Mouse (Mus musculus): ENCODE measurements at regions not wholly inside any gene's neighbourhood (a gene's known extent, or its start where the extent isn't known, plus 50 kb on each side); places are given as distances from the start of the nearest gene placed in this dataset.

- H3K4me2 ChIP-seq (ENCODE audit: low read depth) = peak overlapping the region; percentile 68
- no peaks in the 10 kb centered on the region for H3K79me2 ChIP-seq (ENCODE audit: control insufficient read depth, insufficient read depth)
- H3K36me3 ChIP-seq (ENCODE audit: control insufficient read depth, insufficient read depth) = no peaks in the 10 kb centered on the region
- TF ChIP-seq MYOD1 (IDR thresholded peaks at IDR 0.05; ENCODE audit: control insufficient read depth in 1 of 3, insufficient read length in 2 of 3, low read depth in 2 of 3) (peak in 2 of 3 experiments; percentile 17 to 75), MAX (IDR thresholded peaks at IDR 0.05; ENCODE audit: low read depth) (no peak), CEBPB (IDR thresholded peaks at IDR 0.05; ENCODE audit: insufficient read depth, poor library complexity, severe bottlenecking) (peak; percentile 49; the same call in 1 of the 2 replicates), TCF3 (IDR thresholded peaks at IDR 0.05; ENCODE audit: insufficient read length, low read depth) (peak; percentile 56), POLR2A (IDR thresholded peaks at IDR 0.05; ENCODE audit: insufficient read length, low read depth) (no peak), MYOG (IDR thresholded peaks at IDR 0.05; ENCODE audit: control insufficient read depth in 1 of 3, insufficient read depth in 1 of 3, insufficient read length in 2 of 3, low read depth in 2 of 3) (peak in 1 of 3 experiments; percentile 60), E2F4 (IDR thresholded peaks at IDR 0.05; ENCODE audit: insufficient read depth) (no peak), TCF12 (IDR thresholded peaks at IDR 0.05; ENCODE audit: insufficient read depth, poor library complexity, severe bottlenecking) (peak; percentile 49)
- H3K4me3 ChIP-seq = no peak overlapping the region
- no peak overlapping the region for H3ac ChIP-seq (ENCODE audit: control insufficient read depth, insufficient read length)
- no peaks in the 10 kb centered on the region for H3K27me3 ChIP-seq (ENCODE audit: control insufficient read depth, insufficient read depth, insufficient read length)
These were observed 490.0 kb downstream of the Psat1 start for GRCm38 (mm10) chr19:15456943-15457735.

- H3ac ChIP-seq (ENCODE audit: control insufficient read depth, insufficient read length) = no peak overlapping the region
- TF ChIP-seq MAX (IDR thresholded peaks at IDR 0.05; ENCODE audit: low read depth) (no peak), TCF12 (IDR thresholded peaks at IDR 0.05; ENCODE audit: insufficient read depth, poor library complexity, severe bottlenecking) (no peak), POLR2AphosphoS2 (IDR thresholded peaks at IDR 0.05; ENCODE audit: insufficient read length, low read depth) (no peak), MYOG (IDR thresholded peaks at IDR 0.05; ENCODE audit: control insufficient read depth in 1 of 3, insufficient read depth in 1 of 3, insufficient read length in 2 of 3, low read depth in 2 of 3) (no peak), MYOD1 (IDR thresholded peaks at IDR 0.05; ENCODE audit: control insufficient read depth in 1 of 3, insufficient read length in 2 of 3, low read depth in 2 of 3) (no peak), E2F4 (IDR thresholded peaks at IDR 0.05; ENCODE audit: insufficient read depth) (no peak)
These were observed 498.1 kb downstream of the Psat1 start for GRCm38 (mm10) chr19:15448989-15449388.

DNA sequence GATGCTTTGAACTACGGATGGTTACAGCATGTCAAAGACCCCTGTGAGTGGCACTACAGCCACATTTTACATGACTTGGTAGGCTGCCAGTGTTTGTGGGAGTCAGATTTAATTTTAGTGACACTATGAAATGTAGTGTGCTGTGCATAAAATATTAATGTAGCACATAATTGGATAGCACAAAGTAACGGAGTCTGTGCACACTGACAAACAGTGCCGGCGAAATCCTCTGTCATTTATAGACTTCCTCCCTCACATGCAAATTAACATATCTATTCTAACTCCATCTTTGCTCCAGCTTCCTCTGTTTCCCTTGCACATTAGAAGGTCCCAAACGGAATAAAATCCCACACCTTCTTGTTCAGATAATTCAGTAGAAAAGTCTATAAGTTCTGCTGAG, 515.3 kb downstream of the Psat1 start:
- H3K4me2 ChIP-seq (ENCODE audit: low read depth) = no peak overlapping the region
- H3K4me3 ChIP-seq = no peak overlapping the region
- no peak for TF ChIP-seq TCF3 (IDR thresholded peaks at IDR 0.05; ENCODE audit: insufficient read length, low read depth)
- no peak for TF ChIP-seq REST (IDR thresholded peaks at IDR 0.05; ENCODE audit: insufficient read depth, insufficient read length)
- TF ChIP-seq SRF (IDR thresholded peaks at IDR 0.05; ENCODE audit: control insufficient read depth, insufficient read length, low read depth) = no peak
- no peak for TF ChIP-seq MYOG (IDR thresholded peaks at IDR 0.05; ENCODE audit: control insufficient read depth in 1 of 3, insufficient read depth in 1 of 3, insufficient read length in 2 of 3, low read depth in 2 of 3)
- TF ChIP-seq POLR2A (IDR thresholded peaks at IDR 0.05; ENCODE audit: insufficient read length, low read depth) = no peak
- TF ChIP-seq POLR2AphosphoS2 (IDR thresholded peaks at IDR 0.05; ENCODE audit: insufficient read length, low read depth) = no peak
- TF ChIP-seq E2F4 (IDR thresholded peaks at IDR 0.05; ENCODE audit: insufficient read depth) = no peak
- no peak for TF ChIP-seq TCF12 (IDR thresholded peaks at IDR 0.05; ENCODE audit: insufficient read depth, poor library complexity, severe bottlenecking)
- no peaks in the 10 kb centered on the region for H3K36me3 ChIP-seq (ENCODE audit: control insufficient read depth, insufficient read depth)
- H3K79me2 ChIP-seq (ENCODE audit: control insufficient read depth, insufficient read depth) = no peaks in the 10 kb centered on the region
- H3ac ChIP-seq (ENCODE audit: control insufficient read depth, insufficient read length) = no peak overlapping the region
- no peaks in the 10 kb centered on the region for H3K27me3 ChIP-seq (ENCODE audit: control insufficient read depth, insufficient read depth, insufficient read length)

More at GRCm38 (mm10) chr19:15448989-15449388, 498.1 kb downstream of the Psat1 start:
- no peaks in the 10 kb centered on the region for H3K27me3 ChIP-seq (ENCODE audit: control insufficient read depth, insufficient read depth, insufficient read length)
- H3K36me3 ChIP-seq (ENCODE audit: control insufficient read depth, insufficient read depth) = no peaks in the 10 kb centered on the region
- no peaks in the 10 kb centered on the region for H3K79me2 ChIP-seq (ENCODE audit: control insufficient read depth, insufficient read depth)
- H3K4me2 ChIP-seq (ENCODE audit: low read depth) = no peak overlapping the region
- no peak overlapping the region for H3K4me3 ChIP-seq

DNA sequence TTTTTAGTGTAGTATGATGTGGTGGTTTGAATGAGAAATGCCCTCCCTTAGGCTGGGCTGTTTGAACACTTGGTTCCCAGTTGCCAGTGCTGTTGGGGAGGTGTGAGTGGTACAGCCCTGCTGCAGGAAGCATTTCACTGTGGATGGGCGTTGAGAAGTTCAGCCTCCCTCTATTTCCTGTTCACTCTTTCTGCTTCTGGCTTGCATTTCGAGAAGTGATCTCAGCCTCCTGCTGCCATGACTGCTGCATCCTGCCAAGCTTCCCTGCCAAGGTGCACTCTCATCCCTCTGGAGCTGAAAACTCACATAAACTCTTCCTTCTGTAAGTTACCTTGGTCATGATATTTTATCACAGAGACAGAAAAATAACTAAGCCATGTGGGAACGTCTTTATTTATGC, 525.8 kb downstream of the Psat1 start:
- Histone ChIP-seq H3K4me2 (ENCODE audit: low read depth) (no peak overlapping the region), H3K27me3 (ENCODE audit: control insufficient read depth, insufficient read depth, insufficient read length) (no peaks in the 10 kb centered on the region), H3K4me3 (no peak overlapping the region), H3ac (ENCODE audit: control insufficient read depth, insufficient read length) (no peak overlapping the region), H3K36me3 (ENCODE audit: control insufficient read depth, insufficient read depth) (no peaks in the 10 kb centered on the region), H3K79me2 (ENCODE audit: control insufficient read depth, insufficient read depth) (no peaks in the 10 kb centered on the region)
- TF ChIP-seq TCF12 (IDR thresholded peaks at IDR 0.05; ENCODE audit: insufficient read depth, poor library complexity, severe bottlenecking) = no peak
- TF ChIP-seq MYOG (IDR thresholded peaks at IDR 0.05; ENCODE audit: control insufficient read depth in 1 of 3, insufficient read depth in 1 of 3, insufficient read length in 2 of 3, low read depth in 2 of 3) = no peak
- no peak for TF ChIP-seq POLR2A (IDR thresholded peaks at IDR 0.05; ENCODE audit: insufficient read length, low read depth)
- TF ChIP-seq REST (IDR thresholded peaks at IDR 0.05; ENCODE audit: insufficient read depth, insufficient read length) = no peak
- no peak for TF ChIP-seq POLR2AphosphoS2 (IDR thresholded peaks at IDR 0.05; ENCODE audit: insufficient read length, low read depth)
- no peak for TF ChIP-seq SRF (IDR thresholded peaks at IDR 0.05; ENCODE audit: control insufficient read depth, insufficient read length, low read depth)
- TF ChIP-seq E2F4 (IDR thresholded peaks at IDR 0.05; ENCODE audit: insufficient read depth) = no peak
- no peak for TF ChIP-seq MYOD1 (IDR thresholded peaks at IDR 0.05; ENCODE audit: control insufficient read depth in 1 of 3, insufficient read length in 2 of 3, low read depth in 2 of 3)
- TF ChIP-seq CEBPB (IDR thresholded peaks at IDR 0.05; ENCODE audit: insufficient read depth, poor library complexity, severe bottlenecking) = no peak
- no peak for TF ChIP-seq MAX (IDR thresholded peaks at IDR 0.05; ENCODE audit: low read depth)
- TF ChIP-seq TCF3 (IDR thresholded peaks at IDR 0.05; ENCODE audit: insufficient read length, low read depth) = no peak
- TF ChIP-seq USF1 (IDR thresholded peaks at IDR 0.05; ENCODE audit: low read depth) = no peak

- Histone ChIP-seq H3ac (ENCODE audit: control insufficient read depth, insufficient read length) (no peak overlapping the region), H3K4me2 (ENCODE audit: low read depth) (no peak overlapping the region), H3K79me2 (ENCODE audit: control insufficient read depth, insufficient read depth) (no peaks in the 10 kb centered on the region), H3K36me3 (ENCODE audit: control insufficient read depth, insufficient read depth) (no peaks in the 10 kb centered on the region), H3K27me3 (ENCODE audit: control insufficient read depth, insufficient read depth, insufficient read length) (no peaks in the 10 kb centered on the region), H3K4me3 (no peak overlapping the region)
- no peak for TF ChIP-seq MYOD1 (IDR thresholded peaks at IDR 0.05; ENCODE audit: control insufficient read depth in 1 of 3, insufficient read length in 2 of 3, low read depth in 2 of 3)
- TF ChIP-seq TCF12 (IDR thresholded peaks at IDR 0.05; ENCODE audit: insufficient read depth, poor library complexity, severe bottlenecking) = no peak
- TF ChIP-seq POLR2A (IDR thresholded peaks at IDR 0.05; ENCODE audit: insufficient read length, low read depth) = no peak
- TF ChIP-seq TCF3 (IDR thresholded peaks at IDR 0.05; ENCODE audit: insufficient read length, low read depth) = no peak
- no peak for TF ChIP-seq POLR2AphosphoS2 (IDR thresholded peaks at IDR 0.05; ENCODE audit: insufficient read length, low read depth)
- no peak for TF ChIP-seq MAX (IDR thresholded peaks at IDR 0.05; ENCODE audit: low read depth)
- TF ChIP-seq REST (IDR thresholded peaks at IDR 0.05; ENCODE audit: insufficient read depth, insufficient read length) = no peak
- no peak for TF ChIP-seq E2F4 (IDR thresholded peaks at IDR 0.05; ENCODE audit: insufficient read depth)
- no peak for TF ChIP-seq SRF (IDR thresholded peaks at IDR 0.05; ENCODE audit: control insufficient read depth, insufficient read length, low read depth)
- no peak for TF ChIP-seq CEBPB (IDR thresholded peaks at IDR 0.05; ENCODE audit: insufficient read depth, poor library complexity, severe bottlenecking)
- TF ChIP-seq USF1 (IDR thresholded peaks at IDR 0.05; ENCODE audit: low read depth) = no peak
- TF ChIP-seq MYOG (IDR thresholded peaks at IDR 0.05; ENCODE audit: control insufficient read depth in 1 of 3, insufficient read depth in 1 of 3, insufficient read length in 2 of 3, low read depth in 2 of 3) = no peak
These were observed 548.5 kb downstream of the Psat1 start for GRCm38 (mm10) chr19:15398624-15399023.
